Mouse (Mus musculus): ENCODE results near the gene Pde11a. TPM values are rescaled to one million over a fixed set of nuclear protein-coding genes. Genes with fewer than 3 reads are reported as not detected.

Gene Pde11a
- total RNA-seq, 2 experiments from 2014 or later, result 3.7 to 4.6 TPM

DNA sequence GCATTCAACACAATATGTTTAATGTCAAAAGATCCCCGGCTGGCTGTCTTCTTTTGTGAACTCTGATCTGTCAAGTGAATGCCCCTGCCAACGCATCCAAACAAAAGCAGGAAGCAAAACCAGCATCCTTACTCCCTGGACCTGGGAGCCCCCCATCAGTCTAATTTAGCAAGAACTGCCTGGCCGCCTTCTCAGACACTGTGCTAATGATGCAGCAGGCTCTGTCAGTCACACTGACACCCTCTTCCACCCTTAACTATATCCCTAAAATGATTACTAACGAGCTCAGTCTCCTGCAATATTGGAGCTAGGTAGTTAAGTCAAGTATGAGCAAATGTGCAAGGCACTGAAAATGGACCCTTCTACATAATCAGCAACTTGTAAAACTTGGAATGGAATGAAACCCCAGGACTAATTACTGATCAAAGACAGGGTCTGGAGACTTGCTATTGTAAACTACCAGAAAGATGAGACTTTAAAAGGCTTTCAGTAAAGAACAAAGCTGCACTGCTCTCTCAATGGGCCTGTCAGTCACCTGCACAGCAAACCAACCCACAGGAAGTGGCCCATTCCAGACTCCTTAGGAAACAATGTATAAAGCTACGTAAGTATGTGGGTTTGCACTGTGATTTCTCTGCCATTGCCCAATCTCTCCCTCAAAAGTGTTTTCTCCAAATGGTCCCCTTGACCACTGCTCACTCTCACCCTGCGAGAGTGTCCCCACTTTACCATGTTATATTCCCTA is 118.0 kb downstream of the Pde11a start:
- no peak for DNase-seq (ENCODE audit: low spot score in 2 of 2)
- intact Hi-C loops (cut with DNase I), result no loop called here

DNA sequence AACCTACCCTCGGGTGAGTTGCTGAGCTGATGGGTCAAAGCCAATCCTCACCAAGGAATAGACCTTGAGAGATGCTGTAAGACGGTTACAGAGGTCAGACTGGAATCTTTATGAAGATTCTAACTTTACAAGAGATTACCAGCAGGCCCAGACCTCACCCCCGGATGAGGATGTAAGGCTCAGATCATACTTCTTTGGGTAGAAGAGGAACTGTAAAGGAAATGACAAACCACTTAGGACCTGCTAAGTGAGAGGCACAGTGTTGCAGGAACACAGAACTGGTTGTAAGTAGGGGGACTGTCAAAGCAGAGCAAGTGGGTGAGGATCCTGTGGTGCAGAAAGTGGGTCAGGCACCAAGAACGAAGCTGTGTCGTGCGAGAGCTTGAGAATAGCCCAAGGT is 119.0 kb downstream of the Pde11a start:
- DNase-seq (ENCODE audit: low spot score in 2 of 2), result no peak
- intact Hi-C loops (cut with DNase I), result no loop called here

DNA sequence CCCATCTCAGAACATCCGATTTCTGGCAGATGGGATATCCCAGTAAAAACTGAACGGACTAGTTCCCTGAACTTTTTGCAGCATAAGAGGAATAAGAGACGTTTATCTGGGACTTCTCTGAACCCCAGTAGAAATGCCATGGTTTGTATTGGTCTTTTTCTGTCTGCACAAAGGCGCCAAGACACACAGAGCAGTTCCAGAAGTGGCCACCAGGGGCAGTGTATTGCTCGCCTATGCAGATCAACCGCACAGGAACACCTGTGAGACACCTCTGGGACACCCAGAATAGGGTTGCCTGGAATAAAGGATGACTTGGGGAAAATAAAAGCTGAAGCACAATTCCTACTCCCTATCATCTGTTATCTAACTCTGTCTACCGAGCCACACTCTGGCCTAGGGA is 122.4 kb downstream of the Pde11a start:
- intact Hi-C loops (cut with DNase I), result no loop called here
- no peak for DNase-seq (ENCODE audit: low spot score in 2 of 2)

DNA sequence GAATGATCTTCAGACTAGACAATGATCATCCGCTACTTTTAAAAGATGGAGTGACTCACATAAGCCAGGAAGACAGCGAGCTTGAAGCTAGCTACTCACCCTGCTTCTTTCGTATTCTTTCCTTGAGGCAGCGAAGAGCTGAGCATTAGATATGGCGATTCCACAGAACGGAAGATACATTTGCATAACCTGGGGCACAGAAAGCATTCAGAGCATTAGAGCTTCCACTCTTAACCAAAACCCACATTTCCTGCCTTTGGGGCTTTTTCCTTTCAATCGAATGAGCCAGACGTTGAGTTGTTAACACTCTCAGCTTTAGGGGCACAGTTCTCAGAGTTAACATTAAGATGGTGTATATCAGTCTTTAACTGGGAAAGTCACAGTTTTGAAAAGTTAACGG is 123.4 kb downstream of the Pde11a start:
- DNase-seq (ENCODE audit: low spot score in 2 of 2), result no peak
- intact Hi-C loops (cut with DNase I), result no loop called here

DNA sequence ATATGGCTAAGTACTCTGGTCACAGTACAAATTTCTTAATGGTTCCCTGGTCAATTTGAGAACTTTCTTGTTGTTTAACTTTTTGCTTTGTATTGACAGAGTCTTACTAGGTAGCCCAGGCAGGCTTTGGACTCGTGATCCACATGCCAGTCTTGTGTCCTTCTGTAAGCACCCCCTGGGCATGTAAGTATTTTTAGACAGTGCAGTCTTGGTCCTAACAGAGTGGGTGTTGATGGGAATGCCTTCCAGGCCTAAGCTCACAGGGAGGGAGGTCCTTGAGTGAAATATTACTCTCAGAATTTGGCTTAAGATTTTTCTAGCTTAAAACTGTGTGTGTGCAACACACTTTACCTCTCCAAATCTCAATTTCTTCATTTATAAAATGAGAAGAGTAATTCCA is 153.4 kb downstream of the Pde11a start:
- no peak for DNase-seq (ENCODE audit: low spot score in 2 of 2)
- intact Hi-C loops (cut with DNase I), result no loop called here

DNA sequence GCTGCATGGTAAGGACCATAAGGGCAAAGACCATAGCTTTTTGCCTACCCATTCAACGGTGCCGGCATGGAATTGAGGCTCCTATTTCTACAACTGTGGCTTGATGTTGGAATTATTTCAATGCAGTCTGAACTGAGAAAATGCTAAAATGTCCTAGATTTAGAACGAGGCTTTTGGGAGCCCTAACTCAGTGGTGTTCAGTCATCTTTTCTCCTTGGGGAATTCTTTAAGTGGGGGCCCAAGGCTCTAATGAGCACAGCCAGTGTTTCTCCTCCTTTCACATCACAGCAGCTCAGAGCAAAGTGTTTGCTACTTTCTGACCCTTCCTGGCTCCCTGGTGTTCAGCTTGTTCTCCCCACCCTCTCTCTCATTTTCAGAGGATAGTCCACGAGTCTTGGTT is 175.8 kb downstream of the Pde11a start:
- intact Hi-C loops (cut with DNase I), result no loop called here
- no peak for DNase-seq (ENCODE audit: low spot score in 2 of 2)

DNA sequence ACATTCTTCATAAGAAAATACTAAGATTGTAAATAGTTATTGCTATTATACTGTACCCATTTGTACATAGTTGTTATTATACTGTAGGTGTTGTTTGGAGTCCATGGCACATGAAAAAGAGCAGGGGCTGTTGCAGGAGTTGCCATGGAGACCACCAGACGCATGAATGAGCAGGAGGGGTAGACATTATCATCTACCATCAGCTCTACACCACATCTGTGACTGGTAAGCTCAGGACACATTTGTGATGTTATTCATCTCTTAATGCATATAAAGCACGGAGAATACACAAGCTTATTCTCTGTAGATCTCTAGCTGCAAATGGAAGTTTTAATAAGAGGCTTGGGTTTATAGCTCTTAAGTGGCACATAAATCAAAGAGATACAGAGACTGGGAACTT is 179.6 kb downstream of the Pde11a start:
- no peak for DNase-seq (ENCODE audit: low spot score in 2 of 2)
- intact Hi-C loops (cut with DNase I), result no loop called here

DNA sequence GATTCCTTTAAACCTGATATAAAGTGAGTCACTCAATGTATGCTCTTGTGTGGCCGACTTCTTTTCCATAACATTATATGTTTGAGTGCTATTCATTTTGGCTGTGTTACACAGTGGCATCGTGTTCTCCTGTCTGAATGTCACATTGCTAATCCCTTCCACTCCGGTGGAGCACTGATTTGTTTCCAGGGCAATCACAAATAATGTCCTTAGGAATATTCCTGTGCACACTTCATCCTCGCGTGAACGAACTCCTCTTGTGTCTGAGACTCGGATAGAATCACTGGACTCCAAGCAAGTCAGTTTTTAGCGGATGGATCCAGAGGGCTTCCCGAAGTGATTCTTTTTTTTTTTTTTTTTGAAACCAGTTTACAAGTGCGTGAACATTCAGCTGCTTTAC is 197.4 kb downstream of the Pde11a start:
- DNase-seq (ENCODE audit: low spot score in 2 of 2), result no peak
- intact Hi-C loops (cut with DNase I), result no loop called here

DNA sequence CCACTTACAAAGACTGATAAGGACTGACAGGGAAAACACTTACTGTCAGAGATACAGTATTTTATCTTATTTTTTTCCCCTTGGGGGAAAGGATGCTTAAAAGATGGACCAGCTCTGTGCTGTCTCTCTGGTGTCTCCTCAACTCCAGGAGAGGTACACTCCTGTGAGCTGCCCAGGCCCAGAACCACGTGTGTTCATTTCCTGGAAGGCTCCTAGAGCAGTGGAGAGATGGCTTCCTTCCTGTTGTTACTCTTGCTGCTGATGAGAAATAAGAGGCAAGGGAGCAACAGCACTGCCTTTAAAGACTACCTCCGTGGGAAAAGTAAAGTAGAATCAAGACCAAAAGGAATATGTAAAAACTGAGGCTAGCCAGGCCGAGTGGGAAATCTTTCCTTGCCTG is 205.6 kb downstream of the Pde11a start:
- no peak for DNase-seq (ENCODE audit: low spot score in 2 of 2)
- intact Hi-C loops (cut with DNase I), result no loop called here

DNA sequence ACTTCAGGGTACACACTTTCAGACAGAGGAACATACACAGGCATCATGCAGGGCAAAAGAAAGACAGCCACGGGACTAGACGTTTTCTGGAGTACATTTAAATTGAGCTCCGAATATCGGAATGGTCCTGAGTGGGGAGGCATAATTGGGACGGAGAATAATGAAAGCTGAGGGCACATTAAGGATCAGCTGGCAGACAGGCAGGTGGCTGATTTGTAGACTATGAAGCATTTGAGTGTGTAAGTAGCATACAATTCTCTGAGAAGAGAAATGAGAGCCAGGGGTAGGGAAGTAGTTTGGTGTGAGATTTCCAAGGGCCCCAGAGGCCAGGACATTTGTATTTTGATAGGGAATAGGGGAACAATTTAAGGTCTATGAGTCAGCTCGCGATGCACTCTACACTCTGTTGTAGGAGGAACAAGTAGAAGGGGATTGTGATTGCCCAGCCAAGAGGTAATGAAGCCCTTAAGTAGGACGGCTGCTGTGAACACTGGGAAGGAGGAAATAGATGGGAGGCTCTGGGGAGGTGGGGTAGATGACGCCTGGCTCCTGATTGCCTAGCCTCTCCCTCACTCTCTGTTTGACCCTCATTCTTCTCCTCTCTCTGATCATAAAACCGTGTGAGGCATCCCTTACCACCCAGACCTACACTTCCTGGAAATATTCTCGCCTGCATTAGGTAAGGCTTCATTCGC is 208.5 kb downstream of the Pde11a start:
- intact Hi-C loops (cut with DNase I), result loop anchor here (10.0 kb wide), 2 partner anchors 105 to 215 kb away; no protein-coding TSS in a partner anchor
- DNase-seq (ENCODE audit: low spot score in 2 of 2), result no peak

DNA sequence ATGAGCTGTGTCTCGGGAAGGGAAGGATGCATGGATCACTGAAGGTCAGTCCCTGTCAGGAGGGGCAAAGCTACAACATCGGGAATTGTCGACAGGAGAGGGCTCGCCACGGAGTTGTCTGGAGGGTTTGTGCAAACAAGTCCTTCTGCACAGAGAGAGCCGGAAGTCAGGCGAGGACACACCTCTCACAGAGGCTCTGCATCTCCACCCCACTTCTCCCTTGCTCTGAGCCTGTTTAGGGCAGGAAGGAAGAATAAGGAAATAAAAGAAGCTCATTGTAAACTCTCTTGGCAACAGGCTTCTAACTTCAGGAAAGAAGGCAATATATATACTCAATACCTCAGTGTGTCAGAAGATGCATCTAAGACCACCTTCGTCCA is 209.5 kb downstream of the Pde11a start:
- no peak for DNase-seq (ENCODE audit: low spot score in 2 of 2)
- intact Hi-C loops (cut with DNase I), result loop anchor here (10.0 kb wide), 2 partner anchors 106 to 216 kb away; no protein-coding TSS in a partner anchor

DNA sequence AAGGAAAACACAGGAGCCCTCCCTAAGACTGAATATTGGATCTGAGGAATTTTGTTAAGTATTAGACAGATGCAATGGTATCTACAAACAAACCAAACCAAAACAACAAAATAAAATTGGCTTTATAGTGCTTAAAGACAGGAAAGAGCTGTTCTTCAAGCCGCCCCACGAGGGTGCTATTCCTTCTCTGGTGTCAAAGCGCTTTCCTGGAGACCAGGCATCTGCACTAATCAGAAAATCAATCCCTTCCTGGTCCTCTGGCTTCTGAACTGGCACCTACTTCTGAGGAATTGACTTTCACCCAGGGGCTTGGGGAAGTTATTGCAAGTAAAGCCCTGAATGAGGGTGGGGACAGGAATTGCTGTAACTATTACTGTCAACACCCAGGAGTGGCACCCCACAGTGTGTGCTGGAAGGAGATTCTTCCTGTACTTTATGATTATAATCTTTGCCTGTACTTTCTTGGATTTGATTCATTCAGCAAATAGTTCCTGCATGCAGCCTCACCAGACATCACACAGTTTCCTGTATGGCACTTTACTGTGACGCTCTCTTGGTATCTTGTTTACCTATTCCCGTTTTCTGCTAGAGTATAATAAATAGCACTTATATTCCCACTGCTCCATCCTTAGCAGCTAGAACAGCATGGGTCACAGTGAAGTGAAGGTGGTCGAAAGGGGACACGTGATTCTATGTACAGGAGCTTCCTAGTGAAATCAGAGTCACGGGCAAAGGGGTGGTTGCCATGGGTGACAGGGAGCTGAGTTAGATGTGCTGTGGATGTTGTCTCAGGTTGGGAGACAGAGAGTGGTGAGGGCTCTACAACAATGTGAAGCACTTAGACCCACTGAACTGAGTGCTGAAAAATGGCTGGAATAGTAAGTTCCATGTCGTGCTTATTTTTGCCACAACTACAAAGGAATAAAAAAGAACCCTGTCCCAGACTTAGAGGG is 210.2 kb downstream of the Pde11a start:
- no peak for DNase-seq (ENCODE audit: low spot score in 2 of 2)
- intact Hi-C loops (cut with DNase I), result loop anchor here (10.0 kb wide), 2 partner anchors 106 to 216 kb away; no protein-coding TSS in a partner anchor

DNA sequence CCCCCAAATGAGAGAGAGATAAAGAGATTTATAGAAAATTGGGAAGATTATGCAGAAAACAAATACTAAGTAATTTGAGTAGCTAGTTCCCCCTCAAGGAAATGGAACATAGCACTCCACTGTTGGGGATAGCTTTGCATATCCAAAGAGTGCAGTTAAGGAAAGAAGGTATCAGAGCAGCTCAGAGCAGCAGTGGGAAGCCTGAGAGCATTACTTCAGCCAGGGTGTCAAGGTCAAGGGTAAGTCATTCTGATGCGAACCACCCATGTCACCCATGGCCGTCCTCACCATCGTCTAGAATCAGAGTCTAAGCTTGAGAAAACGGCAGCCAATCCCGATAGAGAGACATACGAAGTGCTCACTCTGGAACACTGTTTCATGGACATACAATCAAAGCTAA is 211.9 kb downstream of the Pde11a start:
- intact Hi-C loops (cut with DNase I), result loop anchor here (10.0 kb wide), 2 partner anchors 108 to 218 kb away; no protein-coding TSS in a partner anchor
- no peak for DNase-seq (ENCODE audit: low spot score in 2 of 2)

DNA sequence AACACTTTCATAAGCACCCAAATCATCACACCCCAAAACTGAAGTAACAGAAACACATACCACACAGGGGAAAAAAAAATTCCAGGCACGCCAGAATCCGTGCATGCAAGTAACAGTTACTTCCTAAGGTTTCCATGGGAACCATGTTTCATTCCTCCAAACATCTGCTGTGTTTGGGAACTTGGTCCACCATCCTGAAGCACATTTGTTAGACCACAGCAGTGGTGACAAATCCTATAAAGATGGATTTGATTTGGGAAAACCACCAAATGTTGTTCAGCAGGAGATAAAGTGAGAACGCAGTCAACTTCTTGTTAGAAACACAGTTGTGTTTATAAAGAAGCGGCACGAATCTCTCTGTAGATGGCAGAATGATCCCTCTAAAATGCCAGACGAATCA is 213.8 kb downstream of the Pde11a start:
- intact Hi-C loops (cut with DNase I), result loop anchor here (10.0 kb wide), 2 partner anchors 110 to 220 kb away; no protein-coding TSS in a partner anchor
- DNase-seq (ENCODE audit: low spot score in 2 of 2), result peak; percentile 17 to 20

DNA sequence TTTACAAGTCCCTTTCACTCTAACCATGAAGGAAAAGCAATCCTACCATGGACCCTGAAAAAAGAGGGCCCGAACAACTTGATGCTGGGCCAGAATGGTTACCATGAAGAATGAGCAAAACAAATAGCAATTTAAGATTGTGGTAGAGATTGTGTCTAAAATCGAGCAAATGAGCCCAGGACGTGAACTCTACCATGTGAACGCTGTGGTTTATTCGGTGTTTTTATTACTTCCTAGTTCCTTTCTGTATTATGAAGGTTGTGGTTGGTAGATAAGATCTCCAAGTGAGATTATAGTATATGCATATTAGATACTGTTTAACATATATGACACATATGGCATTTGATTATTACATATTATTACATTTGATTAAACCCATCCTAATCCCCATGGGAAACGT is 216.4 kb downstream of the Pde11a start:
- intact Hi-C loops (cut with DNase I), result loop anchor here (10.0 kb wide), 2 partner anchors 113 to 223 kb away; no protein-coding TSS in a partner anchor
- DNase-seq (ENCODE audit: low spot score in 2 of 2), result no peak

DNA sequence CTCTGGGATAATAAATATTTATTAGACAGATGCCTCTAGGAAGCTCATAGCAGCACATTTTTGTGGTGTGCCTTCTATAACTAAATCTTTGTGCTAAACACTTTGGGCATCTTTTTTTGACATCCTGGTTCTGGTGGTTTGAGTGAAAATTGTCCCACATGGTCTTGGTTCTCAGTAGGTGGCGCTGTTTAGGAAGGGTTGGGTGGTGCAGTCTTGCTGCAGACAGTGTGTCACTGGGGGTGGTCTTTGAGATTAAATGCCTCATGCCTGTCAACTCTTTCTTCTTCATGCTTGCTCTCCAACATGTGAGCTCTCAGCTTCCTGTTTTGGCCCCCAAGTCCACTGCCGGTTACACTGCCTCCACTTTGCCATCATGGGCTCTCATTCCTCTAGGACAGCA is 218.7 kb downstream of the Pde11a start:
- DNase-seq (ENCODE audit: low spot score in 2 of 2), result no peak
- intact Hi-C loops (cut with DNase I), result loop anchor here (10.0 kb wide), 3 partner anchors 115 to 245 kb away; partner anchors contain the start of genes Cyct and Rbm45

DNA sequence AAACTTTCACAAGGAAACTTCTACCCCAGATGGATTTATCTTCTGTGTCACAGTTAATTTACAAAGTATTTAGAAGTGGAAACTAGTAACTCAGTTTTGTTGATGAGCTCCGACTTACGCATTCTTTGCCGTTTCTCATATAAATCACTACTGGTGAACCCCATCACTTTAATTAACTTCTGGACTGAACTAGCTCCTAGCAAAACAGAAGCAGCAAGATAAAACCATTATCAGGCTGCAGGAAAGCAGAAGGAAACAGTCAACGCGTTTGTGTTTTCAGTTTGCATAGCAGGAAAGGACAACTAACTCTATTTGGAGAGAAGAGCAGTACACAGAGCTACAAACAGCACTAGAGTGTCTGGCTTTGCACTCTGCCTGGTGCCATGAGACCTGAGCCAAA is 220.1 kb downstream of the Pde11a start:
- no peak for DNase-seq (ENCODE audit: low spot score in 2 of 2)
- intact Hi-C loops (cut with DNase I), result loop anchor here (10.0 kb wide), 1 partner anchor 246 kb away; the partner anchor contains the start of genes Cyct and Rbm45

DNA sequence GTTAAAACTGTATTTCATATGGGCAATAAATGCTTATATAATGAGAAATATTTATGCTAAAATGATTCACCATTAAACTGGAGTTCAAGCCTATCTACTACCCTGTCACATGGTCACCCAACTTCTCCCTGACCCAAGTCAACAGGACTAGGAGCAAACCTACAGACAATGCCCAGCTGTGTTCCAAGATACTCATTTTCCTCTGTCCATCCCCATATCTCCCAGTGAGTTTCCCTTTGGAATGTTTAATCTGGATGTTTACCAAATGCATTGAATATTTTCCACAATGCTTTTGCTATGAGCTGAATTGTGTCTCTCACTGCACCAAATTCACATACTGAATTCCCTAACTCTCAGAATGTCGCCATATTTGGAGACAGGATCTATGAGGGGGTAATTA is 221.4 kb downstream of the Pde11a start:
- no peak for DNase-seq (ENCODE audit: low spot score in 2 of 2)
- intact Hi-C loops (cut with DNase I), result loop anchor here (10.0 kb wide), 1 partner anchor 248 kb away; the partner anchor contains the start of genes Cyct and Rbm45

DNA sequence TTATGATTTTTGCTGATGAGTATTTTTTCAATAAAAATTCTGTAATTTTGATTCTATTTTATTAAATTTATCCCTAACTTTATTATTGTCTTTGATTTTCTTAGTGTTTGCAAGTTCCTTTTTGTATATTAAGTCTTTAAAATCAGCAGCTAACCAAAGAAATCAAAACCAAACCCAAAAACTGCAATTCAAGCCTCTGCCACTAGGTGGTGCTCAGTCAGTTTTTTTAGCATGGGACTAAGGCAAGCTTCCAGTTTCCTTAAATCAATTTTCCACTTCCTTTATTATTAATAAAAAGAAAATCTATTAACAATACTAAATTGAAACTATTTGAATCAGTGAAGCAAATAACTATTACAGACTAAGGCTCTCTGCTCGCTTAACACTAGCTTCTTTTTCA is 222.9 kb downstream of the Pde11a start:
- intact Hi-C loops (cut with DNase I), result loop anchor here (10.0 kb wide), 1 partner anchor 249 kb away; the partner anchor contains the start of genes Cyct and Rbm45

More for the DNA sequence above, 222.9 kb downstream of the Pde11a start:
- peak in 1 of 2 experiments; percentile 58 for DNase-seq (ENCODE audit: low spot score in 2 of 2)
